In the genomic region with DNA sequence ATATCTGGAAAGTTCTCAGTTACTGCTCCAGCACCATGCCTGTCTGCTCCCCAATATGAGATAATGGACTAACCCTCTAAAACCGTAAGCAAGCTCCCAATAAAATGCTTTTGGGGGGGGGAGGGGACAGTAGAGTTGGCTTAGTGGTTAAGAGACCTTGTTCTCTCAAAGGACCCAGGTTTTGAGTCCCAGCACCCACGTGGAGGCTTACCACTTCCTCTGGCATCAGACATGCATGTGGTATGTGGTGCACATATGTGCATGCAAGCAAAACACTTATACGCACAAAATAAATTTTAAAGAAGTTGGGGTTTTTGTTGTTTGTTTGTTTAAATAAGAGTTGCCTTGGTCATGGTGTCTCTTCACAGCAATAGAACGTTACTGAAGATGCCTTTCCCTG, we compare ENCODE assay signal across 18 mouse cellular contexts. TPM values are rescaled to one million over a fixed set of nuclear protein-coding genes. Genes with fewer than 3 reads are reported as not detected.
A peak's percentile ranks its signal among the peaks of the same experiment; 100 is the strongest.
DNase-seq lines count a peak whose midpoint lies in the region; ATAC-seq and TF ChIP-seq lines count a peak whose summit lies in the region.
"Had no signal": no experiment of that assay in that cellular context is flagged by ENCODE, and none has a peak within 500 bp of the region (broad histone marks: within the 10 kb centered on the region; RNA-seq: fewer than 3 reads in every experiment).

No protein-coding gene starts in this region.

- peak; percentile 86 for ATAC-seq in inflammation-experienced regulatory T-cells, adult 6 months
- ATAC-seq: intestine, embryonic 16.5 days had no signal

- no peak overlapping the region for H3K4me3 ChIP-seq in gastrocnemius, adult 2 months
- H3K4me3 ChIP-seq: embryonic facial prominence, embryonic 13.5 days; limb, embryonic 15.5 days; megakaryocyte, embryonic 14.5 days; neural tube, embryonic 13.5 days had no signal

- TF ChIP-seq CTCF in gastrocnemius, adult 2 months (IDR thresholded peaks at IDR 0.05), result no peak

- H3K27ac ChIP-seq in gastrocnemius, adult 2 months, result no peak overlapping the region
- H3K27ac ChIP-seq: embryonic facial prominence, embryonic 13.5 days; kidney, postnatal 0 days; limb, embryonic 15.5 days; neural tube, embryonic 13.5 days had no signal

- DNase-seq in 416B (ENCODE audit: low read depth), result peak; percentile 43
- peak; percentile 48 to 67 for DNase-seq in CD8-positive naive resting alpha-beta T cell, adult 2 months (ENCODE audit: low read depth in 2 of 2, low spot score in 2 of 2)
- peak; percentile 50 to 70 for DNase-seq in thymus, postnatal 10 days (ENCODE audit: low spot score in 2 of 2)
- DNase-seq in cerebellum, adult 9-10 months, result no peak
- no peak for DNase-seq in gastrocnemius, postnatal 10 days
- no peak for DNase-seq in gastrocnemius, adult 2 months
- DNase-seq: adrenal gland, adult 8-10 months; cerebellum, postnatal 36 days; gastrocnemius, postnatal 14 days; lung, postnatal 10 days; right cerebral cortex, postnatal 4 days had no signal

- intact Hi-C loops in gastrocnemius, adult 2 months (cut with DNase I), result no loop called here

RNA-seq across cellular contexts. Expression of gene Cox4i2, which starts 21.4 kb away (rescaled TPM):
- not detected for polyA plus RNA-seq in inflammation-experienced regulatory T-cells, adult 6 months (2017; shearing (Covaris generic))
- total RNA-seq in gastrocnemius, postnatal 10 days (2021), result 1 to 10 TPM; 5.6 to 6.9 TPM
- total RNA-seq in gastrocnemius, adult 2 months (2021), result 1 to 10 TPM; 2.0 to 4.2 TPM

RNA-seq across cellular contexts. Expression of gene Id1, which starts 39.3 kb away (rescaled TPM):
- polyA plus RNA-seq in inflammation-experienced regulatory T-cells, adult 6 months (2017; shearing (Covaris generic)), result under 1 TPM in 1 of 3 experiments, not detected in 2; 0.91 TPM
- 10 to 100 TPM; 17.6 to 21.1 TPM for total RNA-seq in gastrocnemius, postnatal 10 days (2021)
- 10 to 100 TPM in 1 of 2 experiments, 1 to 10 TPM in 1; 6.7 to 26.8 TPM for total RNA-seq in gastrocnemius, adult 2 months (2021)

RNA-seq across cellular contexts. Expression of gene Bcl2l1, which starts 56.2 kb away (rescaled TPM):
- polyA plus RNA-seq in inflammation-experienced regulatory T-cells, adult 6 months (2017; shearing (Covaris generic)), result 10 to 100 TPM; 36.5 to 64.5 (median 41.8) TPM
- 10 to 100 TPM; 19.6 to 21.4 TPM for total RNA-seq in gastrocnemius, postnatal 10 days (2021)
- total RNA-seq in gastrocnemius, adult 2 months (2021), result 10 to 100 TPM; 15.7 to 40.3 TPM

Comparison
In these comparisons a context has a peak if more than half of its experiments do, and no peak if none do; other contexts are left out.
1. DNase-seq: peak in 416B (single experiment), CD8-positive naive resting alpha-beta T cell, adult 2 months (2 of 2) and thymus, postnatal 10 days (2 of 2); none in cerebellum, adult 9-10 months (single experiment), gastrocnemius, postnatal 10 days (single experiment) and gastrocnemius, adult 2 months (single experiment).